Mouse (Mus musculus) testis, adult 2 months (tissue): ENCODE measurements at regions not wholly inside any gene's neighbourhood (a gene's known extent, or its start where the extent isn't known, plus 50 kb on each side); places are given as distances from the start of the nearest gene placed in this dataset.

Experiments used
- CTCF ChIP-seq: fragments of 200-500 bp; IDR thresholded peaks from 2 replicates; pipeline ENCODE4 v1.5.1; 2012; ENCODE audit warnings: low read depth, mild to moderate bottlenecking, inconsistent platforms, low read length, moderate library complexity; ENCODE audit not compliant: control insufficient read depth, insufficient read depth, insufficient replicate concordance
- POLR2A ChIP-seq: fragments of 200-500 bp; IDR thresholded peaks from 2 replicates; pipeline ENCODE4 v1.6.1; 2012; ENCODE audit warnings: low read depth, mild to moderate bottlenecking, inconsistent platforms, low read length, moderate library complexity; ENCODE audit not compliant: control insufficient read depth

- no peak for TF ChIP-seq CTCF
- no peak for TF ChIP-seq POLR2A
Observed at GRCm38 (mm10) chr13:28658652-28659051, 294.9 kb downstream of the Sox4 start.
